Mouse (Mus musculus) activated CD4-positive, CD25-positive, alpha-beta regulatory T cell, adult 4 months (primary cell): ENCODE results near the gene Shoc2. TPM values are rescaled to one million over a fixed set of nuclear protein-coding genes. Genes with fewer than 3 reads are reported as not detected.
"Not testable (repeated sequence)": the region's sequence is repeated elsewhere in the genome, so short reads cannot be mapped to it uniquely, and the experiment has no call there.

Experiments used
- ATAC-seq: one replicate; pipeline ENCODE4 v1.8.0; 2017
- polyA plus RNA-seq, 2 experiments: library from polyadenylated mRNA; unstranded; fragments of 100-300 nt; shearing (Covaris generic); gene quantifications; one replicate each; pipeline ENCODE4 v1.2.1; 2017

Shoc2 gene
- polyA plus RNA-seq, 2 experiments from 2014 or later: 61.5 to 66.2 TPM

DNA sequence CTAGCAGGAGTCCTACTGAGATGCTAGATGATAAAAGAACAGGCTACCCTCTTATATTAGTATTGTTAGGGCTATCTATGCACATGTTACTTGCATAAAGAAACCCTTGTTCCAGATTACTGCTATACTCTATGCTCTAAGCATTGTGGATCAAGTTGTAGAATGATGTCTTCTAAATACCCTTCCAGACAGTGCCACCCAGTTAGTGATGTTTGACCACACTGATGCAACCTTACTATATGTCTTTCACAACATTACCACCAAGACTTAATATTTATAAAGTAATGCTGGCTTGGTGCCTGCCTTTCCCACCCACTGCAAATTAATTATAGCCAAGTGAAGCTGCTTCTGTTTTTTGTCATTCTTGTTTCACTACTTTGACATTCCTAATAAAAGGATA lies 11.1 kb upstream of the Shoc2 start:
- ATAC-seq: no peak

GRCm38 (mm10) chr19:53934046-53934445 lies 10.1 kb upstream of the Shoc2 start:
- ATAC-seq: no peak

DNA sequence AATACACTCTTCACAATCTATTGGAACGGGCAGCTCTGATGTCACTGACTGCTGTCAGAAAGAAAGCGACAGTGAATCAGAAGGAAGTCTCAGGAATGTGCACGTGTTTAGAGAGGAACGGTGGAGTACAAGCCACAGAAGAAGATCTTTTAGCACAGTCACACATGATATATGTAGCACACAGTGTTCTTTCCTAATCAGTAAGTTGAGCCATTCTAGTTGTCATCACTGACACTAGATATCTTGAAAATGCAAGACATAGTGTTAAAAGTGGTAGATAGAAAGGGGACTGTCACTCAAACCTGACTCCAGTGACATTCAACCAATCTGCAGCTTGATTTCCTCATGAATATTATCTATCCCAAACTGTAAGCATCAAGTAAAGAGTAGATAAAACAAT lies 4.6 kb upstream of the Shoc2 start:
- ATAC-seq: no peak

DNA sequence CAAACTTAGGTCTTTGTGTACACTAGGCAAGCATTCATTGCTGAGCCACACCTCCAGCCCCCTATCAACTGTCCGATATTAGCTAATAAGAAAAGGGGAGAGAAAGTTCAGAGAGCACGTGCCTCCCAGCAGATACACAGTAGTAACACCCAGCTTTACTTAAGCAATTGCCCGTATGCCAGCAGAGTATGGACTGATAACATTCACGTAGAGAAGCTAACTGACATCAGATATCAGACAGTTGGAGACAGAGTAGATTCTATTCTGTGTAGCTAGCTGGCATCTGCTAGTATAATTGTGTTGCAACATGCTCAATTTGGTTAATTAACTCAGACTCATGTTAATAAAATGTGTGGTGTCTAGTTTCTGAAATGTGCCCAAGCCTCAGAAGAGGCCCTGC lies 3.0 kb upstream of the Shoc2 start:
- no peak for ATAC-seq

GRCm38 (mm10) chr19:53942342-53942741 lies 1.8 kb upstream of the Shoc2 start:
- no peak for ATAC-seq

- ATAC-seq: peak; percentile 2
Measured at GRCm38 (mm10) chr19:53944786-53945169, 672 bp downstream of the Shoc2 start.

- ATAC-seq: no peak
Measured at GRCm38 (mm10) chr19:53945171-53946042, 1.3 kb downstream of the Shoc2 start.

DNA sequence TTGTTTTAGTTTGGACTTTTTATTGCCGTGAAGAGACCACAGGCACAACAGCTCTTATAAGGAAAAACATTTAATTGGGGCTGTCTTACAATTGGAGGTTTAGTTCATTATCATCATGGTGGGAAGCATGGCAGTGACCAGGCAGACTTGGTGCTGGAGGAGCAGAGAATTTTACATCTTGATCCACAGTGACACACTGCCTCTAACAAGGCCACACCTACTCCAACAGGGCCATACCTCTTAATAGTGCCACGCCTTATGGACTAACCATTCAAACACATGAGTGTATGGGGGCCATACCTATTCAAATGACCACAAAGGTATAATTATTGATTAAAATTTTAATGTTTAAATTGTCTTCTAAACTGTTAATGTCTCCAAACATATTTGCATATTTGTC lies 13.4 kb downstream of the Shoc2 start:
- no peak for ATAC-seq

DNA sequence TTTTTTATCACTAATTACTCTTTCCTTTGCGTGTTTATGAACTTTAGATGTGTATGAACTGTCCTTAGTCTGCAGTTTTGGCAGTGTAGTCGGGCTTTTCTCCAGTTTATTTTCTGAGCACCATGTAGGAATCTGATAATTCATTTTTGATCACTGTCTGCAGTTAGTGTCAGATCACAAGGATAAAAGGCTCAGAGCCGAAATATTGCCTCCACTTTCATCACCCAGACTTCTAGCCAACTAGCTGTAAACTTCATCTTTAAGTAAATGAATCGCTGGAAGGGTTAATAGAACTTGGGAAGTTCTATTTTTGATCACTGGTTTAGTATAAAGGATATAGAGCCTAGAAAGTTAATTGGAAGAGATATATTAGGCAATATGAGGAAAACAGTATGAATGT lies 18.4 kb downstream of the Shoc2 start:
- ATAC-seq: no peak

GRCm38 (mm10) chr19:53964347-53964746 lies 20.2 kb downstream of the Shoc2 start:
- ATAC-seq: not testable (repeated sequence)

- ATAC-seq: no peak
Measured at GRCm38 (mm10) chr19:53964910-53965633, 21.0 kb downstream of the Shoc2 start.

- ATAC-seq: no peak
Measured at GRCm38 (mm10) chr19:53969226-53969625, 25.1 kb downstream of the Shoc2 start.

DNA sequence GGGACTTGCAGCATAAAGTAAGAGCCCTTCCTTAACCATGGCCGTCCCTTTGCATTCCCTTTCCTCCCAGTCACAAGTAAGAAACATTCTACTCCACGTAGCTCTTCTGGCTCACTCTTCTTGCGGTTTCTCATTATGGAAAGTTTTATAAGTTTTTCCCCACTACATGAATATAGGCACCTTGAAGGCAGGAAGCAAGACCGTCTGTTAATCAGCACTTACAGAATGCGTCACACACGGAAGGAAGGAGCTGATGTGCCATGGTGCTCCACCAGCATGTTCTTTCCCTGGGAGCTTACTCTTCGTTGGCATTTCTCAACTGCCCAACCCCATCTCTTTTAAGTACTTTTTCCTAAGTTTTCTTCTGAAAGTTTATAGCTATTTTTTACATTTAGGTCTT lies 27.8 kb downstream of the Shoc2 start:
- peak; percentile 86 for ATAC-seq

GRCm38 (mm10) chr19:53973656-53974055 lies 29.6 kb downstream of the Shoc2 start:
- no peak for ATAC-seq

DNA sequence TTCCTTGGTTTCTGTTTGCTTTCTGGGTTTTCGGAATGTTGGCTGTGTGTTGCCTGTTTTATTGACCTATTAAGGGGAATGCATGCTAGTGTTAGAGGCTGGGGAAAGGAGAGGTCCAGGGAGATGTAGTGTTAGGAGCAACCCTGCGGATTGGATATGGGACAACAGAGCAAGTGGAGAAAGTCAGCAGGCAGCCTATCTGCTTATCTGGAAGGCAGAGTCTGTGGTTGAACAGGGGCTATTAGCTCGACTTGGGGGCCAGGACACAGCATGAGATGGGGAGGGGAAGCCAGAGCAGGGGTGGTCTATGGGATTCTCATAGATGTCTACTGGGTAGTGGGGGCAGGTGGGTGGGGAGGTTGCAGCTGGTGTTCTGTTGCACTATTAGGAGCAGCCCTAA lies 37.9 kb downstream of the Shoc2 start:
- ATAC-seq: no peak

- ATAC-seq: no peak
Measured at GRCm38 (mm10) chr19:53983336-53983735, 39.2 kb downstream of the Shoc2 start.

DNA sequence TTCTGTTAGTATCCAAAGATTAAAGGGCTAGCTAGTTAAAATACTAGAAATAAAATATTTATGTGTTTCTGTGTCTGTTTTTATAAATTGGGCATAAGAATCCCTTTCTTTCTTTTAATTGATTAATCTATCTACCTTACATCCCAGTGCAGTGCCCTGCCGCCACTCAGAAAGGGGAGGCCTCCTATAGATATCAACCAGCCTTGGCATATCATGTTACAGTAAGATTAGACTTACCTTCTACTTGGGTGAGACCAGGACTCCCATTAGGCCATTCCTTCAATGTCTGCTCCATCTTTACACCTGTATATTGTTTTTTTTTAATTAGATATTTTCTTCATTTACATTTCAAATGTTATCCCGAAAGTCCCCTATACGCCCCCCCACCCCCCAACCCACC lies 40.5 kb downstream of the Shoc2 start:
- ATAC-seq: no peak

- no peak for ATAC-seq
Measured at GRCm38 (mm10) chr19:53990538-53990937, 46.4 kb downstream of the Shoc2 start.

- no peak for ATAC-seq
Measured at GRCm38 (mm10) chr19:53993860-53994259, 49.8 kb downstream of the Shoc2 start.

DNA sequence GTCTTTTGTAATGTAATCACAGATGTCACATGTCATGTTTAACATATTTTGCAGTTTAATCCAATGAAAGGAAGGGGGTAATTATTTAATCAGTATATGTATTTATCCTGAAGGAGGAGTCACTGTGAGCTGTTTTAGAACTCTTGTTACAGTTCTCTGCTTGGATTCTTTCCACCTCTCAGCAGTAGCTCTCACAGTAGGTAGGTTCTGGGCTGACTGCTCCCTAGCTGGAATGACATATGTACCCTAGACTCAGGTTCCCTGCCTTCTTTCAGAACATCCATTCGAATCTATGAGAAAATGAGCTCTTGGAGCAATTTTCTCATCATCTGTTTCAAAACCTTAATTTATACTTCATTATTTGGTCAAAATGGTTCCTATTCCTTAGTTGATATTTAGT lies 50.2 kb downstream of the Shoc2 start:
- ATAC-seq: no peak

GRCm38 (mm10) chr19:54010973-54011372 lies 66.9 kb downstream of the Shoc2 start:
- ATAC-seq: no peak

GRCm38 (mm10) chr19:54014999-54015398 lies 70.9 kb downstream of the Shoc2 start:
- ATAC-seq: peak; percentile 55

- ATAC-seq: no peak
Measured at GRCm38 (mm10) chr19:54015503-54015902, 71.4 kb downstream of the Shoc2 start.

DNA sequence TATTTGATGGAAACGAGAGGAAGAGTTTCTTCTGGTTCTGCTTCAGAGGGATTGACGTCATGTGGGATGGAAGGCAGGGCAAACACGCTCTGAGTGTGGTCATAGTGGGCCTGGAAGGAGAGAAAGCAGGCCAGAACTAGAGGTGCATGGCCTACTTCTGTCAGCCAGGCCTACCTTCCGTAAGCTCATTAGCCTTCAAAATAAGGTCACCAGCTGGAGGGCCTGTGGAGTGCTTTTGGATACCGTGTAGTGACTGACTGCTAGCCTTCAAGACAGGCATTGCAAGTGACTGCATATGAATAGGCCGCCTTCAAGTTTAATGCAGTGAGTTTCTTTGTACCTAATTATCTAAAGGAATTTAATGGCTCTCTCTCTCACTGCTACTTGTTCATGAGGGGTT lies 91.0 kb downstream of the Shoc2 start:
- no peak for ATAC-seq
